Mouse (Mus musculus): ENCODE data around the gene Olfr93.
"Not testable (repeated sequence)": the region's sequence is repeated elsewhere in the genome, so short reads cannot be mapped to it uniquely, and the experiment has no call there.

Gene Olfr93

DNA sequence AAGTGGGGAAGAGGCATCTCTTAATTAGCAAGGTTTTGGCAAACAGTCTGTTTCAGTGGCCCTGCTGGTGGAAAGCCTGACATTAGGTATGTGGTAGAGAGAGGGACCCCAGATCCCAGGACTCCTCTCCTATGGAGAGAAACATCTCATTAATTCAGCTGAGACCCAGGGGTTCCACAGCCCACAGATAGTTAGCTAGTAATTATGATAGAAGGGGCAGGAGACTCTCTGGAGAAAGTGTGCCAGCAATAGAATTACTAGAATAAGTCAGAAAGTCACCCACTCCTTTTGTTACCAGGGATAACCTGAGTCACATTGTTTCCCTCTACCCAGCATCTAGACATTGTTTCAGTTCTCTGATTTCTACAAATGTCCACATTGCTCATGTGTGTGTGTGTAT lies at the start of gene Olfr93:
TSS of gene Olfr93 (minus strand) at position 101 of the 400 bp plus-strand sequence.
- DNase-seq (ENCODE audit: low spot score), result no peak

DNA sequence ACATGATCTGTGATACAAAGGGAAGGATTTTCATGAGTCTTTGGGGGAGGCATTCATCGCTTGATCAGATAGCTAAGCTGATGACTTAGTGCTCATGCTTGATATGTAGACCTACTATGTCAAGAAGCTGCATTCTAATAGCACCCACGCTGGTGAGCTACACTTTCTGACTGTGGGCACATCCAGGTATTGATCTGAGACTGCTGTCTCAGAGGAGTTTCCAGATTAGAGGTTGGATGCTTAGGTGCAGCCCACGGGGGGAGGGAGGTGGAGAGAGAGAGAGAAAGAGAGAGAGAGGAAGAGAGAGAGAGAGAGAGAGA lies 42.6 kb upstream of the Olfr93 start:
- no peak for DNase-seq (ENCODE audit: low spot score)

DNA sequence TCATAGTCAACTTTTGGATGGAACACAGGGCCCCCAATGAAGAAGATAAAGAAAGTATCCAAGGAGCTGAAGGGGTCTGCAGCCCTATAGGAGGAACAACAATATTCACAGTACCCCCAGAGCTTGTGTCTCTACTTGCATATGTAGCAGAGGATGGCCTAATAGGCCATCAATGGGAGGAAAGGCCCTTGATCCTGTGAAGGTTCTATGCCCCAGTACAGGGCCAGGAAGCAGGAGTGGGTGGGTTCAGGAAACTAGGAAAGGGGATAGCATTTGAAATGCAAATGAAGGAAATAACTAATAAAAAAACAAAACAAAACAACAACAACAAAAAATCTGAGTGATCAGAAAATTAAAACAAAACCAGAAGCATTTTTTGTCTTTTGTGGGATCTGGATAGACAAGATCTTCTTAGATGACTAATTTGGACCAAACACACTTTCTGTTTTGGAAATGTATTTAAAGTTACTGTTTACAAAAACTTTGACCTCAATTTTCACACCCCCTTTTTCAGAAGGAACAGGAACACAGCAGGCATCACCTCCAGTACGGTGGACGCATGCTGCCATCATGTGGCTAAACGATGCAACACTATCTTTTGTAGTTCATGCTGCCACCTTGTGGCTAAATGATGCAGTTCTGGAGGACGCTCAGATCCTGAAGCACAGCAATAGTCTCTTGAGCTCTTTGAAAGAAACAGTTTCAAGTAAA lies 42.1 kb upstream of the Olfr93 start:
- peak; percentile 71 for DNase-seq (ENCODE audit: low spot score)

DNA sequence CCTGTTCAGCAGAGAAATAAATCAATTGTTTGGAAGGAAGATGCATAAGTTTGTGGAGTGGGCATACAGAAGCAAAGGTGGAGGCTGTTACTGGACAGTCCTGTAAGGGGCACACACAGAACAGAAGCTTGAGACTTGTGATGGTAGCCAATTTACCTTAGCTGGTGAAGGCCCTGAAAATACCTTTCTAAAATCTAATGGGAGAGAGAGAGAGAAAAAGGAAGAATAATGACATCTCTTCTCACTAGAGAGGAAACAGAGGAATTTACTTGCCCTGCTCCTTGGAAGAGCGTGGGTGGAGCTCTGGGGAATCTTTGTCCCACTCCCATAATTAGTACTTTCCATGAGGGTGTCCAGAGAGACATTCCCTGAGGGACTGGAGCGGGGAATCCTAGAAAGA lies 39.6 kb upstream of the Olfr93 start, which contains the start of gene Olfr94:
TSS of gene Olfr94 (minus strand) at position 101 of the 400 bp plus-strand sequence.
- no peak for DNase-seq (ENCODE audit: low spot score)

DNA sequence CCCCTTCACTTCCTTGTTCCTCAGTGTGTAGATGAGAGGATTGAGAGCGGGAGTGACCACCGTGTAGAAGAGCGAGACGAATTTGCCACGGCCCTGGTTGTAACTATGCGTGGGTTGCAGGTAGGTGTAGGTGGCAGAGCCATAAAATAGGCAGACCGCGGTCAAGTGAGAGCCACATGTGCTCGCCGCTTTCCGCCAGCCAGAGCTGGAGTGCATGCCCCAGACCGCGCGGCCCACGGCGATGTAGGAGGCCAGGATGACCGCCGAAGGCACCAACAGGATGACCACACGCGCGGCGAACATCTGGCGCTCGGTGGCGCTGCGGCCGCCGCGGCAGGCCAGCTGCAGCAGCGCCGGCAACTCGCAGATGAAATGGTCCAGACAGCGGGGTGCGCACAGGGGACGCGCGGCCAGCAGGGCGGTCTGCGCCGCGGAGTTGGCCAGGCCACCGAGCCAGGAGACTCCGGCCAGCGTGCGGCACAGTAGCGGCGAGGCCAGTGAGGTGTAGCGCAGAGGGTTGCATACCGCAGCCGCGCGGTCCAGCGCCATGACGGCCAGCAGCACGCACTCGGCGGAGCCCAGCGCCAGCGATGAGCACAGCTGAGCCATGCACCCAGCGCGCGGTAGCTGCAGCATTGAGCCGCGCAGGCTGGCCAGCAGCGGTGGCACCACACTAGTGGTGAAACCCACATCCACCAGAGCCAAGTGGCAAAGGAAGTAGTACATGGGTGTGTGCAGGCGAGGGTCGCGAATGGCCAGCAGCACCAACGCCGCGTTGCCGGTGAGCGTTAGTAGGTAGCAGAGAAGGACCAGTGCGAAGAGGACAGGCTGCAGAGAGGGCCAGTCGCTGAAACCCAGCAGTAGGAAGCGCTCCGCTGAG lies 35.8 kb upstream of the Olfr93 start:
- DNase-seq (ENCODE audit: low spot score), result peak; percentile 10

DNA sequence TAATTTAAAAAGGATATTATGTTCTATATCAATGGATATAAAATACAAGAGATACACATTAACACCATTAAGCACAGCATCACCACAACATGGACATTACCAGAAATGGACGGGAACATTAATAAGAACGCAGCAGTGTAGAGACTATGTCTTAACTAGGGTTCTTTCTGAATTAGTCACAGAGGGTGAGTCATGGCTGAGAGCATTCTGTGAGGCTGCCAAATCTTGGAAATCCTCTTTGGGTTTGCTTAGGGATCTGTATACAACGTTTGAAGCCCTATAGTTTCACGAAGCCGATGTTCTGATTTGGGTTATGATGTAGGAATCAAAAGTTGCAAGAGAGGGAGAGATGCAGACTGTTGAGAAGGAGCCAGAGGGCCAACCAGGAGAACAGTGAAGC lies 33.5 kb upstream of the Olfr93 start:
- DNase-seq (ENCODE audit: low spot score), result no peak

DNA sequence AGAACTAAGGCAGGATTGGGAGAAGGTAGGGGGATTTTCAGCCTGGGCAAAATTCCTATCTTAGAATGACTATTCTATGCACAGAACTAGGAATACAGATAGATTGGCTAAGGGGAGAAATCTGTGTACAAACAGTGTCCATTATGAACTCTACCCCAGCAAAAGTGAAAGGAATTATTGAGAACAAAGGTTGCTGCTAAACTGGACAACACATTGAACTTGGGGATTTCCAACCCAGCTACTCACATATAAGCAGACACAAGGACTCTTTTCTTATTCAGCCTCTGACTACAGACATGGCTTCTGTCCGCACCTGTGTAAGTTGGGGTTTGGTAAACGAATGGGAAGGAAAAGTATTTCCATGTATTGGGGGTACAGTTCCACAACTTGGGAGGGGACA lies 32.4 kb upstream of the Olfr93 start, which contains the start of gene Ubd:
TSS of gene Ubd (plus strand) at position 237 of the 400 bp plus-strand sequence.
- no peak for DNase-seq (ENCODE audit: low spot score)

DNA sequence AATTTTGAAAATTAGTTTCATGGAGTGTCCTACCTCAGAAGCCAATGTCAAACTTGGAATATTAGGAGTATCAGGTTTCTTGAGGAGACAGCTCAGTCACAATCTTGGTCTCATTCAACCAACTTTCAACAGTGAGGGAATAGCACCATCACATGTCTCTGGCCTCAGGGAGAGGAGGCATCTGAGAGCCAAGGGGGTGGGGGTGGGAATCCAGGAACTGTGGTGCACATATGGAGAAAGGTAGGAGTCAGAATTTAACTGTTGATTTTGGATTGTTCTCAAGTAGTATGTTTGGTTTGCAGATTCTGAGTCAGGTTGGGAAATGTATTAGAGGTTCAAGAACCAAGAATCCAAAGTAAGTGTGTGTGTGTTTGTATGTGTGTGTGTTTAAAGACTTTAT lies 31.7 kb upstream of the Olfr93 start:
- DNase-seq (ENCODE audit: low spot score), result no peak

DNA sequence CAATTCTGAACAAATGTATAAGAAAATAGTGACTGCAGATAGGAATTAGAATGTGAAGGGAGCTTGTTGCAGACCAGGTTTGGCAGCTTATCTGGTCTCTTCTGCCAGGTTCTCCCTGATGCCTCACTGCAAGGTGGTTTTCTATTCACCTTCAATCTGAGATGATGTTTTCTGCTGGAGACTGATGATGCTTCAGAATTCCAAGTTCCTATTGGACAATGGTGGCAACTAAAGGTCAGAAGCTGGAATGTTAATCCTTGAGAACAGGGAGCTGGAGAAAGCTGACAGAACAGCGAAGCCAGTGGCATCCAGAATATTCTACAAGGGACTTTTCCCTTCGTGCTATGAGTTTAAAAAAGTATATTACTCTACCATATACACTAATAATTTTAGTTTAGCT lies 29.4 kb upstream of the Olfr93 start:
- DNase-seq (ENCODE audit: low spot score), result peak; percentile 23

DNA sequence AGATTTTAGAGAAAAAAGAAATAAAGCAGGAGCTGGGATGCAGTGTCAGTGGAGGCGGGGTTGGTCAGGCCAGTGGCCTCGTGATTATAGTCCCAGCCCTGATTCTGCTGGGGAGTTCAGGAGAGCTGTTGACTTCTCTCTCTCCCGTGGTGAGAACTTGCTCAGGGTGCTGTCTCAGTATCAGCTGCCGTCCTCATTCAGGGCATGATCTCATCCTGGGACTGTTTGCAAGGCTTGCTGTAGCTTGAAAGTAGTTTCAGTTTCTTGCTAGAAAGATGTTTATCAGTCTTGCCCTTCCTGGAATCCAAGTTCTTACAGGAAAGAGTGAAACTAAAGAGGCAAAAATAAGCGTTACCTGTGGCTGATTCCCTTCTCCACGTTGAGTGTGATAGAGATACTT lies 24.2 kb upstream of the Olfr93 start:
- DNase-seq (ENCODE audit: low spot score), result no peak

DNA sequence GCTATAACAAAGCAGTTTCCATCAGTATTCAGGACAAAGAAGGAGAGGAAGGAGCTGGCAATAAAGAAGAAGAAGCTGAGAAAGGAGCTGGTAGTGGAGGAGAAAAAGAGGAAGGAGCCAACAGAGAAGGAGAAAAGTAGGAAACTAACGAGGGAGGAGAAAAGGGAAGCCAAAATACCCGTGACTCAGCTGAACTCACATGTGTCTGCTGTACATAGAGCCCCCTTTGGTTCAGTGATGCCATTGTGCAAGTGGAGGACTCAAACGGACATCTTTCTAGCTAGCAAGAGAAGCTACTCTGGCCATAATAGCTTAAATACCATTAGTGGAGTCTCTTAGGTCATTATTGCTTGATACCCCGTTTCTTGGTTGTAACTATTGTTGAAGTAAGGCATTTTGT lies 29.9 kb downstream of the Olfr93 start:
- DNase-seq (ENCODE audit: low spot score), result not testable (repeated sequence)

DNA sequence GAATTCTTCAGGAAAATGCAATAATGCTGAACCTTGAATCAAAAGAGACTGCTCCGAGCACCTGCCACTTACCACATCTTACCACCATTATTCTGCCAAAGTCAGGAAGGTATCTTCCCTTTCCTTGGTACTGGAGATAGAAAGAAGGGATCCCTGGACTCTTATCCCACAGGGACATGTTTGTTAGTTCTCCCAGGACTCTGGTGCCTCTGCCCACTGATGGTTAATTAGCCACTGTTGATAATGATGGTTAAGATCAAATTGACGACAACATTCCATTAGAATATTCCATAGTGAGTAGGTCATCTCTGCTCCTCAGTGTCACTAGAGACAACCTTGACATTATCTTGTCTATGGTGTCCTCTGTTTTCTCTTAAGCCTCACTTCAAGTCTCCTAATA lies 41.3 kb downstream of the Olfr93 start, which contains the start of gene Olfr92:
TSS of gene Olfr92 (minus strand) at position 101 of the 400 bp plus-strand sequence.
- DNase-seq (ENCODE audit: low spot score), result no peak

DNA sequence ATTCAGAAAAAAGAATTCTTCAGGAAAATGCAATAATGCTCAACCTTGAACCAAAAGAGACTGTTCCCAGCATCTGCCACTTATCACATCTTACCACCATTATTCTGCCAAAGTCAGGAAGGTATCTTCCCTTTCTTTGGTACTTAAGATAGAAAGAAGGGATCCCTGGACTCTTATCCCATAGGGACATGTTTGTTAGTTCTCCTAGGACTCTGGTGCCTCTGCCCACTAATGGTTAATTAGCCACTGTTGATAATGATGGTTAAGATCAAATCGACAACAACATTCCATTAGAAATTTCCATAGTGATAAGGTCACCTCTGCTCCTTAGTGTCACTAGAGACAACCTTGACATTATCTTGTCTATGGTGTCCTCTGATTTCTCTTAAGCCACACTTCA lies 63.1 kb downstream of the Olfr93 start, which contains the start of gene Olfr91:
TSS of gene Olfr91 (minus strand) at position 101 of the 400 bp plus-strand sequence.
- no peak for DNase-seq (ENCODE audit: low spot score)

DNA sequence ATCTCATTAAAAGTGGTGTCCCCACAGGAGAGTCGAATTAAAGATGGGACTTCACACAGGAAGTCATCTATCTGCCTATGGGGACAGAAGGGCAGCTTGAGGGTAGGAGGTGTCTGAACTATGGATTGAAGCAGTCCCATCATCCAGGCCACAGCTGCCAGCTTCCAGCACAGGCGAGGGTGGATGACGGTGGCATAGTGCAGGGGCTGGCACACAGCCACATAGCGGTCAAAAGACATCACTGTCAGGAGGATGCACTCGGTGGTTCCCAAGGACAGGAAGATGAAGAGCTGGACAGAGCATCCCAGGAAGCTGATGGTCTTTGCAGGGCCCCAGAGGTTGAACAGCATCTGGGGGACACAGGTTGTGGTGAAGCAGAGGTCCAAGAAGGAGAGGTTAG lies 68.0 kb downstream of the Olfr93 start:
- DNase-seq (ENCODE audit: low spot score), result no peak

DNA sequence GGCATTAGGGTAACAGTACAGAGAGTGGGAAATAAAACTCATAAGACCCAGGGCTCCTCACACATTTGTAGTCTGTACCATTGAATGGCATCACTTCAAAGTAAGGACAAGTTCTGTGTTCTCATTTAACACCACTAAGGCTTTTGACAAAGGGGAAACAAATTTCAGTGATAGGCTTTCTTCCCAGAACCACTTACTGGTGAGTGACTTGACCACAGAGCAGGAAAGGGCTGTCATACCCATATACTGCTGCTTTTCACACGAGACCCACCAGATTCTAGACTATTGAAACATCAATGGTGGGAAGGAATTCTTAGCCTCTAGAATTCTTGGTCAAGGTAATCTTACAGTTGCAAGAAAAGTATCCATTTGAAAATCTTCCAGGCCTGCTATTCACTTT lies 69.1 kb downstream of the Olfr93 start:
- DNase-seq (ENCODE audit: low spot score), result no peak

All from urinary bladder, postnatal 25 days (tissue).